21 mouse cellular contexts compared by ENCODE assay signal in the genomic region with DNA sequence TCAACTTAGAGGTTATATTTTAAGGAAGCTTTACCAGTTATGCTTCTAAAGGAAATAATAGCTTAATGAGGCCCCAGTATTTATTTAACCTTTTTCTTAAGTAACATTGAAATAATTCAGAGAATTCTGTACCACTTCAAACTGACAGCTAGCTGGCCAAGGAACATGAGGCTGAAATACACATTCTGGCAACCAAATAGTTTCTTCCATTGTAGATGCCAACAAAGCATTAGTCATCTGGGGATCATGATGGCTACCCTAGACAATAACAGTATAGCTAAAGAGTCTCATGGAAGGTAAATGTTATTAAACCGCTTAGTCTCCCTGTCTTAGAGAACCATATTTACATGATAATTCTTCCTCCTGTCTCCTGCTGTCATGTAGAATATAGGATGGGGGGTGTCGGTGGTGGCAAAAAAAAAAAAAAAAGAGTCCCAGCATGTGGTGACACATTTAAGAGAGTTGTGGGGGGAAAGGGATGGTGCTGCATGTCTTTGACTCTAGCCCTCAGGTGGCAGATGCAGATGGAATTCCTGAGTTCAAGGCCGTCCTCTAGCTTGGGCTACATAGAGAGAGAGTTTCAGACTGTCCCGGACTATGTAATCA. TPM values are rescaled to one million over a fixed set of nuclear protein-coding genes. Genes with fewer than 3 reads are reported as not detected.
DNase-seq lines count a peak whose midpoint lies in the region.
"Had no signal": no experiment of that assay in that cellular context is flagged by ENCODE, and none has a peak within 500 bp of the region (broad histone marks: within the 10 kb centered on the region; RNA-seq: fewer than 3 reads in every experiment).

No protein-coding gene starts in this region.

- H3K4me3 ChIP-seq in forebrain, embryonic 10.5 days: no peak overlapping the region
- H3K4me3 ChIP-seq: embryonic facial prominence, embryonic 13.5 days; forebrain, embryonic 15.5 days; heart, embryonic 10.5 days; hindbrain, embryonic 12.5 days had no signal

- H3K36me3 ChIP-seq in forebrain, embryonic 10.5 days (replicated peaks): peaks cover 51% of the 10 kb centered on the region

- H3K9me3 ChIP-seq in forebrain, embryonic 10.5 days: no peaks in the 10 kb centered on the region
- H3K9me3 ChIP-seq: embryonic facial prominence, embryonic 13.5 days; forebrain, embryonic 15.5 days; heart, embryonic 10.5 days; hindbrain, embryonic 12.5 days had no signal

- H3K4me1 ChIP-seq in forebrain, embryonic 10.5 days: no peaks in the 10 kb centered on the region
- H3K4me1 ChIP-seq: embryonic facial prominence, embryonic 13.5 days; forebrain, embryonic 15.5 days; hindbrain, embryonic 12.5 days had no signal

- DNase-seq in ES-CJ7 (ENCODE audit: low read depth, low spot score) (peak; percentile 15), MN1 (ENCODE audit: low spot score) (peak; percentile 11), ZHBTc4 (ENCODE audit: low read depth, low spot score) (peak; percentile 22)
- DNase-seq in urinary bladder, adult 18-20 months (ENCODE audit: low spot score in 2 of 2): no peak
- DNase-seq in forebrain, embryonic 10.5 days (ENCODE audit: extremely low spot score, low spot score): no peak
- no peak for DNase-seq in layer of hippocampus, adult 9-11 months
- DNase-seq: adrenal gland, adult 8-10 months; adrenal gland, postnatal 36 days; B cell, adult 2 months; cerebellum, adult 11 months; cerebellum, adult 9-11 months; cerebellum, postnatal 36 days; gastrocnemius, postnatal 36 days; heart, adult 11 months; heart, postnatal 10 days; heart, postnatal 4 days; kidney, adult 11 months had no signal

- 85% methylated on average over 4 of the region's 4 CpGs for WGBS in forebrain, embryonic 10.5 days

- no peaks in the 10 kb centered on the region for H3K27me3 ChIP-seq in forebrain, embryonic 10.5 days (ENCODE audit: poor library complexity, severe bottlenecking)
- H3K27me3 ChIP-seq: embryonic facial prominence, embryonic 13.5 days; forebrain, embryonic 15.5 days; hindbrain, embryonic 12.5 days had no signal

- H3K27ac ChIP-seq in forebrain, embryonic 10.5 days: no peak overlapping the region
- H3K27ac ChIP-seq: embryonic facial prominence, embryonic 13.5 days; forebrain, embryonic 15.5 days; heart, embryonic 10.5 days; hindbrain, embryonic 12.5 days had no signal

RNA-seq across cellular contexts. Expression of a gene that starts 40.0 kb away (rescaled TPM):
- 18.4 and 25.9 TPM in 2 replicates for polyA plus RNA-seq in forebrain, embryonic 10.5 days (2016; fragmentation: Nextera tagmentation; extraction: Ambion mirVana)

RNA-seq across cellular contexts. Expression of a gene that starts 54.8 kb away (rescaled TPM):
- polyA plus RNA-seq in forebrain, embryonic 10.5 days (2016; fragmentation: Nextera tagmentation; extraction: Ambion mirVana): 9.1 and 9.6 TPM in 2 replicates

Comparison
In these comparisons a context has a peak if more than half of its experiments do, and no peak if none do; other contexts are left out.
1. DNase-seq: peak in ES-CJ7 (single experiment), MN1 (single experiment) and ZHBTc4 (single experiment); none in urinary bladder, adult 18-20 months (0 of 2), forebrain, embryonic 10.5 days (single experiment) and layer of hippocampus, adult 9-11 months (single experiment).